Mouse (Mus musculus): ENCODE results near the gene Drc7. TPM values are rescaled to one million over a fixed set of nuclear protein-coding genes. Genes with fewer than 3 reads are reported as not detected.
A peak's percentile ranks its signal among the peaks of the same experiment; 100 is the strongest.

Gene Drc7
- total RNA-seq (2014; rRNA removed) (2.9 and 3.6 TPM in 2 replicates), polyA plus RNA-seq (2015; fragmentation: Nextera tagmentation; extraction: Ambion mirVana) (3.0 and 3.3 TPM in 2 replicates)

DNA sequence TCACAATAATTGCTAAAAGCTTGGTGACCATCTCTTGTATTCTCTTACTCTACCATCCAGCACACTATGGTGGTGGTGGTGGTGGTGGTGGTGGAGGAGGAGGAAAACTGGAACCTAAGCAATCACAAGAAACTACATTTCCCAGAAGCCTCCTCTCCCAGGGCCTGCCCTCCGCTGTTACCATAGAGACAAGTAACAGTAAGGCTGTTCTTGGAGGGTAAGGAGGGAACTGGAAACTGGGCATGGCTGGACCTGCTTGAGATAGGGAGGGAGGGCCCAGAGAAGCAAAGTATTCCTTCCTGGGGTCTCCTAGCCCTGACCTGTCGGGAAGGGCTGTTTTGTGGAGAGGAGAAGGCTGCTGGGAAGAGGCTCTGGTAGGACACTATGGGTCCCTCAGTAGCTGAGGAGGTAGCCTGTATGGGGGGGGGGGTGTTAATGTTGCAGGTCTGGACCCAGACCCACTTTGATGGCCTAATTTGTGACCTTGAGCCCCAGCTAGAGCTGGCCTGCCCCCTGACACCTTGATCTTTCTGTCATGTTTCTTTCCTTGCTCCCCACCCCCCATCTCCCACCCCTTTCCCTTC is at the start of gene Drc7:
Gene Drc7, plus strand, starts transcription at position 177 of the 584 bp plus-strand sequence.
- no peak for TF ChIP-seq CTCF (IDR thresholded peaks at IDR 0.05; ENCODE audit: low read depth)
- Histone ChIP-seq H3K27ac (no peak within 1 kb of the TSS), H3K27me3 (ENCODE audit: insufficient read depth, low read length) (no peaks in the 10 kb centered on the region), H3K9me3 (ENCODE audit: low read length) (no peaks in the 10 kb centered on the region), H3K4me3 (ENCODE audit: low read length) (no peak within 1 kb of the TSS), H3K36me3 (ENCODE audit: insufficient read depth, low read length) (no peaks in the 10 kb centered on the region), H3K9ac (replicated peaks; ENCODE audit: low read length) (no peak within 1 kb of the TSS), H3K4me1 (ENCODE audit: insufficient read depth, low read length) (no peaks in the 10 kb centered on the region), H3K4me2 (ENCODE audit: low read depth, low read length) (0 out of 2 replicates have a peak within 1 kb of the TSS, but pooled peaks have one; percentile 18)
- WGBS = 11% methylated on average over 2 of the region's 2 CpGs
- ATAC-seq (peak; percentile 80), DNase-seq (ENCODE audit: low spot score) (peak; percentile 72)

DNA sequence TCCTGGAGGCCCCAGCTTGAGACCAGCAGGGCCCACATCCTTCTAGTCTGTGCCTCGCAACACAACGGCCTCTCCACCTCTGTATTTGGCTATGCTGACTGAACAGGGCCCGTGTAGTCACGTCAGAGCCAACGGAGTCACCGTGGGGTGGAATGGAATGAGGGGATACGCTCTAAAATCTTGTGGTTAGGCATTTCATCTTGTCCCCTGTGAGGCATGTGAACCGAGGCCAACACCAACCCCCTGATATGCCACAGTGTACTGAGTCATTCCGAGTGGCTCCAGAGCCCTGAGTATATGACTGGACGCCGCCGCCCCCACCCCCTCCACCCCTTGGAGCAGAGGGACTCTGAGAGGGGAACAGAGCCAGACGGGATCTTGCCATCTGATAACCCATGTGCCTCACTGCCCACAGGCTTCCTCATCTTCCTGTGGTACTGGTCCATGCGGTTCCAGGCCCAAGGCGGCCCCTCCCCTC is 42.4 kb upstream of the Drc7 start:
- H3K27ac ChIP-seq = no peak overlapping the region
- no peak overlapping the region for H3K4me2 ChIP-seq (ENCODE audit: low read depth, low read length)
- H3K9me3 ChIP-seq (ENCODE audit: low read length) = no peaks in the 10 kb centered on the region
- no peaks in the 10 kb centered on the region for H3K27me3 ChIP-seq (ENCODE audit: insufficient read depth, low read length)
- no peak for ATAC-seq
- H3K4me1 ChIP-seq (ENCODE audit: insufficient read depth, low read length) = no peaks in the 10 kb centered on the region
- DNase-seq (ENCODE audit: low spot score) = no peak
- H3K36me3 ChIP-seq (ENCODE audit: insufficient read depth, low read length) = peaks cover 62% of the 10 kb centered on the region
- H3K9ac ChIP-seq (replicated peaks; ENCODE audit: low read length) = no peak overlapping the region
- WGBS = 89% methylated on average over 15 of the region's 15 CpGs
- no peak overlapping the region for H3K4me3 ChIP-seq (ENCODE audit: low read length)
- no peak for TF ChIP-seq CTCF (IDR thresholded peaks at IDR 0.05; ENCODE audit: low read depth)

GRCm38 (mm10) chr8:95015866-95016265 is 39.0 kb upstream of the Drc7 start:
- WGBS = 72% methylated on average over 4 of the region's 4 CpGs
- H3K4me3 ChIP-seq (ENCODE audit: low read length) = no peak overlapping the region
- no peaks in the 10 kb centered on the region for H3K27me3 ChIP-seq (ENCODE audit: insufficient read depth, low read length)
- H3K4me2 ChIP-seq (ENCODE audit: low read depth, low read length) = no peak overlapping the region
- ATAC-seq (no peak), DNase-seq (ENCODE audit: low spot score) (no peak)
- no peak overlapping the region for H3K27ac ChIP-seq
- H3K9me3 ChIP-seq (ENCODE audit: low read length) = no peaks in the 10 kb centered on the region
- peaks cover 30% of the 10 kb centered on the region for H3K36me3 ChIP-seq (ENCODE audit: insufficient read depth, low read length)
- TF ChIP-seq CTCF (IDR thresholded peaks at IDR 0.05; ENCODE audit: low read depth) = no peak
- H3K4me1 ChIP-seq (ENCODE audit: insufficient read depth, low read length) = no peaks in the 10 kb centered on the region
- no peak overlapping the region for H3K9ac ChIP-seq (replicated peaks; ENCODE audit: low read length)

GRCm38 (mm10) chr8:95016684-95017083 is 38.2 kb upstream of the Drc7 start:
- Histone ChIP-seq H3K4me1 (ENCODE audit: insufficient read depth, low read length) (no peaks in the 10 kb centered on the region), H3K9me3 (ENCODE audit: low read length) (no peaks in the 10 kb centered on the region), H3K27me3 (ENCODE audit: insufficient read depth, low read length) (no peaks in the 10 kb centered on the region), H3K27ac (no peak overlapping the region), H3K4me2 (ENCODE audit: low read depth, low read length) (no peak overlapping the region), H3K9ac (replicated peaks; ENCODE audit: low read length) (no peak overlapping the region), H3K36me3 (ENCODE audit: insufficient read depth, low read length) (peaks cover 24% of the 10 kb centered on the region), H3K4me3 (ENCODE audit: low read length) (no peak overlapping the region)
- ATAC-seq (0 out of 2 replicates have a peak, but pooled peaks have one; percentile 36), DNase-seq (ENCODE audit: low spot score) (no peak)
- WGBS = 35% methylated on average over 4 of the region's 4 CpGs
- TF ChIP-seq CTCF (IDR thresholded peaks at IDR 0.05; ENCODE audit: low read depth) = no peak

DNA sequence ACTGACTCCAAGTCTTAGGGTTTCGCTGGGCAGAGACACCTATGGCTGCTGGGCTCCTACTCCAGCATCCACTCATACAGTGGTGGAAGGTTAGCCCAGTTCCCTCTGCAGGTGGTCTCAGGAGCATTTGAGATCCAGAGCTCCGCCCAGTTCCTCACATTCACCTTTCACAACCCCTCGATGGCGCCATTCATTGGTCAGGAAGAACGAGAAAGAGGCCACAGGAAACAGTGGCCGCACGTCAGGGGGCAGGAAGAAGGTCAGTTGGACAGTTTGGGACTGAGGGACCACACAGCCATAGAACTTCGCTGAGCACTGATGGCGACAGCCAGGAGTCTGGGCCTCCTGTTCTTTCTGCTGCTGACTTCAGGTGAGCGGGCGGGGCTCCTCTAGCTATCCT is 37.5 kb upstream of the Drc7 start, which contains the start of gene Adgrg3:
Gene Adgrg3, plus strand, starts transcription at position 242 of the 400 bp plus-strand sequence.
- no peak for ATAC-seq
- Histone ChIP-seq H3K36me3 (ENCODE audit: insufficient read depth, low read length) (peaks cover 21% of the 10 kb centered on the region), H3K27ac (no peak within 1 kb of the TSS), H3K27me3 (ENCODE audit: insufficient read depth, low read length) (no peaks in the 10 kb centered on the region), H3K4me1 (ENCODE audit: insufficient read depth, low read length) (no peaks in the 10 kb centered on the region), H3K4me2 (ENCODE audit: low read depth, low read length) (no peak within 1 kb of the TSS), H3K9me3 (ENCODE audit: low read length) (no peaks in the 10 kb centered on the region), H3K9ac (replicated peaks; ENCODE audit: low read length) (no peak within 1 kb of the TSS), H3K4me3 (ENCODE audit: low read length) (no peak within 1 kb of the TSS)
- no peak for DNase-seq (ENCODE audit: low spot score)
- WGBS = 73% methylated on average over 11 of the region's 11 CpGs
- TF ChIP-seq CTCF (IDR thresholded peaks at IDR 0.05; ENCODE audit: low read depth) = no peak

GRCm38 (mm10) chr8:95017969-95018635 is 36.8 kb upstream of the Drc7 start:
- DNase-seq (ENCODE audit: low spot score) (no peak), ATAC-seq (no peak)
- Histone ChIP-seq H3K4me3 (ENCODE audit: low read length) (no peak overlapping the region), H3K27me3 (ENCODE audit: insufficient read depth, low read length) (no peaks in the 10 kb centered on the region), H3K9ac (replicated peaks; ENCODE audit: low read length) (no peak overlapping the region), H3K4me2 (ENCODE audit: low read depth, low read length) (no peak overlapping the region), H3K36me3 (ENCODE audit: insufficient read depth, low read length) (peaks cover 14% of the 10 kb centered on the region), H3K9me3 (ENCODE audit: low read length) (no peaks in the 10 kb centered on the region), H3K27ac (no peak overlapping the region), H3K4me1 (ENCODE audit: insufficient read depth, low read length) (no peaks in the 10 kb centered on the region)
- 76% methylated on average over 9 of the region's 9 CpGs for WGBS
- no peak for TF ChIP-seq CTCF (IDR thresholded peaks at IDR 0.05; ENCODE audit: low read depth)

All from hindbrain, postnatal 0 days (tissue).